Mouse (Mus musculus) ES-E14 (cell line): ENCODE measurements around the gene Kdm7a. TPM values are rescaled to one million over a fixed set of nuclear protein-coding genes. Genes with fewer than 3 reads are reported as not detected.

Experiments
- DNase-seq: peaks from one replicate; pipeline ENCODE4 v3.0.0-alpha.2; 2013; ENCODE audit warnings: low read depth, low spot score
- H3K27ac ChIP-seq: 2 replicates; pipeline ENCODE4 v1.5.1; 2012; ENCODE audit warnings: low read depth, mild to moderate bottlenecking, low read length, moderate library complexity, mixed read lengths; ENCODE audit not compliant: poor library complexity, insufficient read depth, severe bottlenecking
- H3K36me3 ChIP-seq: 2 replicates; pipeline ENCODE4 v1.6.1; 2012; ENCODE audit warnings: mild to moderate bottlenecking, low read length, moderate library complexity, mixed read lengths; ENCODE audit not compliant: control insufficient read depth, poor library complexity, insufficient read depth, severe bottlenecking
- H3K4me1 ChIP-seq, 2 experiments: fragments of 150-350 bp in 1 of 2; sonication (generic) in 1 of 2; 2 replicates each; pipeline ENCODE4 v1.6.1; 2012; ENCODE audit warnings: low read length in 2 of 2, mild to moderate bottlenecking in 1 of 2, mixed read lengths in 1 of 2; ENCODE audit not compliant: control insufficient read depth in 2 of 2, insufficient read depth in 2 of 2, poor library complexity in 1 of 2
- H3K4me3 ChIP-seq, 2 experiments: fragments of 150-350 bp in 1 of 2; sonication (generic) in 1 of 2; 2 replicates each; pipeline ENCODE4 v1.5.1; 2012; ENCODE audit warnings: low read length in 2 of 2, low read depth in 1 of 2, mild to moderate bottlenecking in 1 of 2, mixed read lengths in 1 of 2; ENCODE audit not compliant: insufficient read depth in 1 of 2, poor library complexity in 1 of 2, severe bottlenecking in 1 of 2
- H3K9ac ChIP-seq: 2 replicates; pipeline ENCODE4 v1.6.1; 2012; ENCODE audit warnings: low read depth, mild to moderate bottlenecking, low read length, mixed read lengths; ENCODE audit not compliant: poor library complexity, insufficient read depth, severe bottlenecking
- H3K9me3 ChIP-seq: fragments of 150-350 bp; sonication (generic); 2 replicates; pipeline ENCODE4 v1.6.1; 2012; ENCODE audit warnings: low read depth, mild to moderate bottlenecking, low read length; ENCODE audit not compliant: control insufficient read depth, insufficient read depth
- CHD2 ChIP-seq: IDR thresholded peaks from 2 replicates; pipeline ENCODE4 v1.6.1; 2014; ENCODE audit warnings: mild to moderate bottlenecking, low read depth, low read length, inconsistent platforms
- HCFC1 ChIP-seq: IDR thresholded peaks from 2 replicates; pipeline ENCODE4 v1.6.1; 2012; ENCODE audit warnings: low read length, inconsistent platforms, borderline replicate concordance; ENCODE audit not compliant: insufficient read depth
- MAFK ChIP-seq: IDR thresholded peaks from 2 replicates; pipeline ENCODE4 v1.6.1; 2014; ENCODE audit warnings: mild to moderate bottlenecking, low read depth, low read length, inconsistent platforms; ENCODE audit not compliant: insufficient read depth
- ZC3H11A ChIP-seq: IDR thresholded peaks from 2 replicates; pipeline ENCODE4 v1.6.1; 2012; ENCODE audit warnings: low read depth, mild to moderate bottlenecking, inconsistent platforms, low read length, borderline replicate concordance
- ZNF384 ChIP-seq: IDR thresholded peaks from 2 replicates; pipeline ENCODE4 v1.6.1; 2012; ENCODE audit warnings: low read depth, low read length, inconsistent platforms
- in situ Hi-C, 2 experiments: fragments of 600-800 bp; cut with MboI; formaldehyde crosslinking; loops; one replicate each; pipeline ENCODE4 v1.15.1; 2025; ENCODE audit warnings: low sequenced_read_pairs in 2 of 2, inconsistent platforms in 1 of 2; ENCODE audit not compliant: unreplicated experiment in 2 of 2
- total RNA-seq: library from RNA; depleted of rRNA; stranded (reverse); fragments of 300-350 nt; gene quantifications from 2 replicates; pipeline ENCODE4 v1.2.3, GENCODE M21; 2012

Gene Kdm7a
- total RNA-seq, 1 experiment, result 7.4 TPM

DNA sequence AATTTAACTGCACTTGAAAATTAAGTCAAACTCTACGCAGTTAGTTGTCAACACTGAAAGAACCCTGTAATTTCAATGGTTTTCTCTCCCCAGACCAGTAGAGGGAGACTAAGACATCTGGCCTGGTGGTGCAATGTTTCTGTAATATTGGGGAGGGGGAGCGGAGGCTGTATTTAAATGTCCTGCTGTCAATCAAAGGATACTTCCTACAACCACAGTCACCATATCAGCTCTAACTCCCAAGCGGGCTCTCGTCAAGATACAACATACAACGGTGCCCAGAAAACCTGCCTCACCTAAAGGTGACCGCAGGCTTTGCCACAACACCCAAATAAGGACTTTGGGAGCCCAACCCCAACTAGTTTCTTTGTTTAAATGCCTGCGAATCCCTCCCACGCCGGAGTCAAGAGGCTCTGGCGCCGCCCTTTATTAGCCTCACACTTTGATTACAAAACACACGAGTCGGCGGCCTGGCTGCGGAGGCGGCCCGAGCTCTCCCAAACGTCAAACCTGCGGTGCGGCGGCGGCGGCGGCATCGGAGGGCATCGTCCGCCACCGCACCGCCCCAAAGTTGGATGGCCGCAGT is 1.4 kb downstream of the Kdm7a start:
- DNase-seq, result peak; percentile 69
- Histone ChIP-seq H3K4me1 (no peaks in the 10 kb centered on the region), H3K4me3 (peak overlapping the region; percentile 81 to 91), H3K9me3 (no peaks in the 10 kb centered on the region), H3K36me3 (no peaks in the 10 kb centered on the region), H3K27ac (no peak overlapping the region), H3K9ac (peak overlapping the region; percentile 88)
- in situ Hi-C loops, result no loop called here
- TF ChIP-seq HCFC1 (0 out of 2 replicates have a peak, but pooled peaks have one; percentile 32), ZC3H11A (0 out of 2 replicates have a peak, but pooled peaks have one; percentile 3), ZNF384 (no peak), CHD2 (no peak), MAFK (no peak)

DNA sequence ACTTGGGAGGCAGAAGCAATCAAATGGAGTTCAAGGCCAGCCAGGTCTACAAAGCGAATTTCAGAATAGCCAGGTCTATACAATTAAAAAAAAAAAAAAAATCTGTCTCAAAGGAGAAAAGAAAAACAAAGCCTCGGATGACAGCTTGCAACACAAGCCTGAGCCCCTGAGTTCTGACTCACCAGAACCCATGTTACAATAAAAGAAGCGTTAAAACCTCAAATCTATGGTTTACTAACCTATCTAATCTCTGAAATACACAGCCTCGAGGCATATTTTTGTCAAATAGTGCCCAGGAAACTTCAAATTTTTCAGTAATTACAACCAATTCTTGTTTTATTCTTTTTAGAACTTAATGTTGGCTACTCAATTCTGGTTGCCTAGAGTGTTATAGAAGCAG is 2.1 kb downstream of the Kdm7a start:
- TF ChIP-seq MAFK (no peak), HCFC1 (no peak), ZC3H11A (no peak), CHD2 (no peak), ZNF384 (no peak)
- no peaks in the 10 kb centered on the region for H3K36me3 ChIP-seq
- no peak for DNase-seq
- no peak overlapping the region for H3K4me3 ChIP-seq
- no peak overlapping the region for H3K9ac ChIP-seq
- no peak overlapping the region for H3K27ac ChIP-seq
- no peaks in the 10 kb centered on the region for H3K4me1 ChIP-seq
- H3K9me3 ChIP-seq, result no peaks in the 10 kb centered on the region
- in situ Hi-C loops, result no loop called here

DNA sequence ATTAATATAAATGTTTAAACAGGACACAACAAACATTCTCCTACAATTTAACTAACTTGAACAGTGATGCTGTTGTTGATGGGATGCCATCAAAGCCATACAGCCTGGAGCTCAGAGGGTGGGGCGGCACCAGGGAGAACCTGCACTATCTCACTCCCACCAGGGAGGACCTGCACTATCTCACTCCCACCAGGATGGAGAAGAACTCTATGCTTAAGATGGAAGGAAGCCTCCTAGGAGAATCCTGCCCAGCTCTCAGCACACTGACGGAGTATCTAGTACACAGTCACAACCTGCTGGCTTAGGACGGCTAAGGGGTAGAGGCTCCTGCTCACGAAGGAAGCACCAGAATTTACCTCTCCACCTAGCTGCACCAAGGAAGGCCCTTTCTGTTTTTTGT is 3.4 kb downstream of the Kdm7a start:
- in situ Hi-C loops, result no loop called here
- Histone ChIP-seq H3K36me3 (no peaks in the 10 kb centered on the region), H3K4me3 (no peak overlapping the region), H3K4me1 (no peaks in the 10 kb centered on the region), H3K9ac (no peak overlapping the region), H3K27ac (no peak overlapping the region), H3K9me3 (no peaks in the 10 kb centered on the region)
- DNase-seq, result no peak
- no peak for TF ChIP-seq MAFK
- no peak for TF ChIP-seq ZC3H11A
- no peak for TF ChIP-seq HCFC1
- no peak for TF ChIP-seq CHD2
- no peak for TF ChIP-seq ZNF384

DNA sequence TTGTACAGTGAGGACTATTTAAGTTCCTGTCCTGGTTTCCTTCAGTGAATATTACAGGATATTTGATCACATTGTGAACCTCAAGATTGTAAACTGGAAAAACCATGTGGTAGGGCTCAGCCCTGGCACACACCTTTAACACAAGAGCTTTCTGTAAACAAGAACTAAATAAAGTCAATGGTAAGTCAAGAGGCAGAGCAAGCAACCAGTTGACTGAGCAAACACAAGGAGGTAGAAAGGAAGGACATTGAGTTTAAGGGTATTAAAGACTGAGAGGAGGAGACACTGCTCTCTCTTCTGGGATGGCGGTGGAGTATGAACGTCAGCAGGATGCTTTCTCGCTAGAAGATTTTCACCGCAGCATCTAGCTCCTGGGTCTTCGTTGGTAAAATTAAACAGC is 13.6 kb downstream of the Kdm7a start:
- Histone ChIP-seq H3K4me1 (no peaks in the 10 kb centered on the region), H3K4me3 (no peak overlapping the region), H3K9me3 (no peaks in the 10 kb centered on the region), H3K27ac (no peak overlapping the region), H3K9ac (no peak overlapping the region), H3K36me3 (no peaks in the 10 kb centered on the region)
- TF ChIP-seq ZC3H11A (no peak), MAFK (no peak), ZNF384 (no peak), CHD2 (no peak), HCFC1 (no peak)
- DNase-seq, result no peak
- in situ Hi-C loops, result no loop called here

- no peak for TF ChIP-seq HCFC1
- Histone ChIP-seq H3K4me1 (0 out of 4 replicates have a peak, but pooled peaks cover 0 to 2% of the 10 kb centered on the region in 2 experiments), H3K36me3 (no peaks in the 10 kb centered on the region), H3K27ac (no peak overlapping the region), H3K4me3 (no peak overlapping the region), H3K9me3 (no peaks in the 10 kb centered on the region), H3K9ac (no peak overlapping the region)
- in situ Hi-C loops, result no loop called here
- DNase-seq, result no peak
Measured at GRCm38 (mm10) chr6:39191518-39191917, 15.1 kb downstream of the Kdm7a start.
